Mouse (Mus musculus): ENCODE measurements around the gene Mertk.

- TF ChIP-seq EP300 (IDR thresholded peaks at IDR 0.05; ENCODE audit: insufficient read depth, low read depth, low read length) (no peak), CTCF (IDR thresholded peaks at IDR 0.05; ENCODE audit: low read depth, low read length) (no peak)
Observed at GRCm38 (mm10) chr2:128771750-128772338, 73.1 kb downstream of the Mertk start.
